Mouse (Mus musculus): ENCODE results near the gene Rrp1. TPM values are rescaled to one million over a fixed set of nuclear protein-coding genes. Genes with fewer than 3 reads are reported as not detected.

The Rrp1 gene
- polyA plus RNA-seq, 1 experiment from 2014 or later: 171 TPM

DNA sequence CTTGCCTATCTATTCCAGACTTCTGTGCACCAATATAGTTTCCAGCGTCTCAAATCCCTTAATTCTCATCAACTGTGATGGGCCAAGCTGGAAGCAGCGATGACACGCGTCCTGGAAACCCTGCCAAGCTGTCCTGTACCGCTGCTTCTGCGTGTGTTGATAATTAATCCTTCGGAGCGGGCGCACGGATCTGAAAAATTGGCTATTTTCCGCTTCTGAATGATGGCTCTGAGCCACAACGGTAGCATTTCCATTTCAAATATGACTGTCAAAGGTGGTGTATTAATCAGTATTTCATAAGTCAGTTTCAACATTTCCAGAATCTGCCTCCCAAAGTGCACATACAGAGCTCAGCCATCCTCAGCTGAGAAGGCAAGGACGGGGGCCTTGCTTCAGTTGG lies 43.9 kb upstream of the Rrp1 start:
- no peak for ATAC-seq
- Histone ChIP-seq H3K4me1 (ENCODE audit: insufficient read depth, low read depth, low read length) (peaks cover 4% of the 10 kb centered on the region; the same call in 1 of the 2 replicates), H3K4me3 (ENCODE audit: low read depth, low read length) (no peak overlapping the region), H3K27me3 (replicated peaks; ENCODE audit: insufficient read depth, low read length) (no peaks in the 10 kb centered on the region), H3K4me2 (replicated peaks; ENCODE audit: low read depth, low read length) (no peak overlapping the region), H3K9ac (replicated peaks; ENCODE audit: low read depth) (no peak overlapping the region), H3K9me3 (ENCODE audit: low read length) (no peaks in the 10 kb centered on the region), H3K36me3 (ENCODE audit: insufficient read depth, low read length) (no peaks in the 10 kb centered on the region), H3K27ac (ENCODE audit: low read length) (no peak overlapping the region)
- TF ChIP-seq EP300 (IDR thresholded peaks at IDR 0.05) (no peak), CTCF (IDR thresholded peaks at IDR 0.05) (no peak)
- 61% methylated on average over 13 of the region's 13 CpGs for WGBS
- no peak for DNase-seq (ENCODE audit: low spot score)

DNA sequence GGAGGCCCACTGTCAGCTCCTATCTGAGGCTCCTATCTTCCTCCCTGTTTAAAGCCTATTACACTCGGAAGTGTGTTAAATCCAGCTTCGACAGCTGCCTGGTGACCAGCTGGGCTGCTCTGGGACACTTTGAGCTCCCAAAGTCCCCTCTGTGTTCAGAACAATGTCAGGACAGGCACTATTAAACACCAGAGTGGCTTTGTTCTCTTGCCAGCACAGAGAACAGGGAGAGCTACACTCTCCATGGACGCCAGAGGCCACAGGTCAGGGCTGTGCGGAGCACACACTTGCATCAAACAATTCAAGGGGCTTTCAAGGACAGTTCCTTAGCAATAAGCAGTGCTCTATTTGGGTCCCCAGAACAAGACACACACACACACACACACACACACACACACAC lies 39.8 kb upstream of the Rrp1 start:
- Histone ChIP-seq H3K4me1 (ENCODE audit: insufficient read depth, low read depth, low read length) (no peaks in the 10 kb centered on the region), H3K9me3 (ENCODE audit: low read length) (no peaks in the 10 kb centered on the region), H3K4me3 (ENCODE audit: low read depth, low read length) (no peak overlapping the region), H3K27me3 (replicated peaks; ENCODE audit: insufficient read depth, low read length) (no peaks in the 10 kb centered on the region), H3K27ac (ENCODE audit: low read length) (no peak overlapping the region), H3K4me2 (replicated peaks; ENCODE audit: low read depth, low read length) (no peak overlapping the region), H3K9ac (replicated peaks; ENCODE audit: low read depth) (no peak overlapping the region), H3K36me3 (ENCODE audit: insufficient read depth, low read length) (no peaks in the 10 kb centered on the region)
- DNase-seq (ENCODE audit: low spot score) (no peak), ATAC-seq (no peak)
- WGBS: 44% methylated on average over 4 of the region's 4 CpGs
- no peak for TF ChIP-seq CTCF (IDR thresholded peaks at IDR 0.05)
- TF ChIP-seq EP300 (IDR thresholded peaks at IDR 0.05): no peak

DNA sequence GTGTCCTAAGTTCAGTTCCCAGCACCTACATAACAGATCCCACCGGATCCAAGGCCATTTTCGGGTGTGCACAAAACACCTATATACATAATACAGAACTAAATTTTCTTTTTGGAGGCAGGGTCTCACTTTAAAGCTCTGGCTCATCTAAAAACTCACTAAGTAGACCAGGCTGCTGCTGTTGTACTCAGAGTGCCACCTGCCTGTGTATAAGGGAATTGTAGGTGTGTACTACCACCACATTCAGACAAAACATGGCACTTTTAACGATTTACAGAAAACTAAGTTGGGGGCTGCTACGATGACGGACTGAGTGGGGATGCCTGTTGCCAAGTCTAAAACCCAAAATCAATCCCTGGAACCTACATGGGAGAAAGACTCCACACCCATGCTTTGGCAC lies 37.9 kb upstream of the Rrp1 start:
- ATAC-seq: no peak
- DNase-seq (ENCODE audit: low spot score): no peak
- 91% methylated on average over 5 of the region's 5 CpGs for WGBS

DNA sequence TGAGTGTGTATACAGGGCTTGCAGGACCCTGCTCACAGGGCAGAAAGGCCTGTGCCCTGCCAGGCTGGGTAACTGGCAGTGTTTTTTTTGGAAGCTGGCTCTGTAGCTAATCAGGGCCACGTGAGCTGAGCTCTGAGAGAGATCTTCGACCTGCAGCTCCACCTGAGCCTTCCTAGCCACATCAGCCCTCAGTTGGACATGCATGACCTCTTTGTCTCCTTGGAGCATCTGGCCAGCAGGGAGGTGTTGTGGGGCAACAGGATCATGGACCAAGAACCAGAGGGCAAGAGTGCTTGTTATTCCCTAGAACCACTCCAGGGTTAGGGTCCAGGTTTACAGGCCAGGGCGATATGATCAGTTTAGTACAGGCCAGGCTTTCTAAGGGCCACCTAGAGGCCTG lies 34.6 kb upstream of the Rrp1 start:
- no peak for TF ChIP-seq EP300 (IDR thresholded peaks at IDR 0.05)
- no peak for TF ChIP-seq CTCF (IDR thresholded peaks at IDR 0.05)
- H3K4me3 ChIP-seq (ENCODE audit: low read depth, low read length): no peak overlapping the region

More for the DNA sequence above, 37.9 kb upstream of the Rrp1 start:
- Histone ChIP-seq H3K36me3 (ENCODE audit: insufficient read depth, low read length) (no peaks in the 10 kb centered on the region), H3K4me2 (replicated peaks; ENCODE audit: low read depth, low read length) (no peak overlapping the region), H3K4me3 (ENCODE audit: low read depth, low read length) (no peak overlapping the region), H3K27ac (ENCODE audit: low read length) (no peak overlapping the region), H3K27me3 (replicated peaks; ENCODE audit: insufficient read depth, low read length) (no peaks in the 10 kb centered on the region), H3K9me3 (ENCODE audit: low read length) (no peaks in the 10 kb centered on the region), H3K9ac (replicated peaks; ENCODE audit: low read depth) (no peak overlapping the region), H3K4me1 (ENCODE audit: insufficient read depth, low read depth, low read length) (no peaks in the 10 kb centered on the region)
- TF ChIP-seq EP300 (IDR thresholded peaks at IDR 0.05): no peak
- peak; percentile 20; the same call in 1 of the 2 replicates for TF ChIP-seq CTCF (IDR thresholded peaks at IDR 0.05)

DNA sequence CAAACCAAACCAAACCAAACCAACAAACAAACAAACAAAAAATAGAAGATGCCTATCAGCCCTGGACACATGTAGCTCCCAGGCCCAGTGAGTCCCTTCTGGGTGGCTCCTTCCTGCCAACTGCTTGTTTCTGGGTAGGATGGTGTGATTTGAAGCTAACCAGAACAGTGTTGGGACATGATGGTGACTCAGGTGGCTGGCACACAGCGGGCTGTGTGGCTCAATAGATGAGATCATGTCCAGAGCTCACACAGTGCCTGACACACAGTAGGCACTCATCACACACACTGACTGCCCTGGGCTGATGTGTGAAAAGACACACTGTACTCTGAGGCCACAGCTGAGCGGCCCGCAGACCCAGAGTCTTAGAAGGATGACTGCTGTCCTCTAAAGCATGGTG lies 33.4 kb upstream of the Rrp1 start:
- no peaks in the 10 kb centered on the region for H3K9me3 ChIP-seq (ENCODE audit: low read length)
- H3K36me3 ChIP-seq (ENCODE audit: insufficient read depth, low read length): no peaks in the 10 kb centered on the region
- ATAC-seq: no peak
- no peak overlapping the region for H3K4me2 ChIP-seq (replicated peaks; ENCODE audit: low read depth, low read length)
- H3K4me3 ChIP-seq (ENCODE audit: low read depth, low read length): no peak overlapping the region
- no peaks in the 10 kb centered on the region for H3K4me1 ChIP-seq (ENCODE audit: insufficient read depth, low read depth, low read length)
- H3K27me3 ChIP-seq (replicated peaks; ENCODE audit: insufficient read depth, low read length): no peaks in the 10 kb centered on the region
- no peak for DNase-seq (ENCODE audit: low spot score)
- no peak overlapping the region for H3K9ac ChIP-seq (replicated peaks; ENCODE audit: low read depth)
- 84% methylated on average over 3 of the region's 3 CpGs for WGBS
- TF ChIP-seq EP300 (IDR thresholded peaks at IDR 0.05) (no peak), CTCF (IDR thresholded peaks at IDR 0.05) (no peak)
- no peak overlapping the region for H3K27ac ChIP-seq (ENCODE audit: low read length)

More for the DNA sequence above, 34.6 kb upstream of the Rrp1 start:
- H3K36me3 ChIP-seq (ENCODE audit: insufficient read depth, low read length): no peaks in the 10 kb centered on the region
- no peaks in the 10 kb centered on the region for H3K4me1 ChIP-seq (ENCODE audit: insufficient read depth, low read depth, low read length)
- H3K9ac ChIP-seq (replicated peaks; ENCODE audit: low read depth): no peak overlapping the region
- H3K4me2 ChIP-seq (replicated peaks; ENCODE audit: low read depth, low read length): no peak overlapping the region
- ATAC-seq: no peak
- no peak for DNase-seq (ENCODE audit: low spot score)
- no peak overlapping the region for H3K27ac ChIP-seq (ENCODE audit: low read length)
- H3K27me3 ChIP-seq (replicated peaks; ENCODE audit: insufficient read depth, low read length): no peaks in the 10 kb centered on the region
- no peaks in the 10 kb centered on the region for H3K9me3 ChIP-seq (ENCODE audit: low read length)
- 83% methylated on average over 3 of the region's 3 CpGs for WGBS

DNA sequence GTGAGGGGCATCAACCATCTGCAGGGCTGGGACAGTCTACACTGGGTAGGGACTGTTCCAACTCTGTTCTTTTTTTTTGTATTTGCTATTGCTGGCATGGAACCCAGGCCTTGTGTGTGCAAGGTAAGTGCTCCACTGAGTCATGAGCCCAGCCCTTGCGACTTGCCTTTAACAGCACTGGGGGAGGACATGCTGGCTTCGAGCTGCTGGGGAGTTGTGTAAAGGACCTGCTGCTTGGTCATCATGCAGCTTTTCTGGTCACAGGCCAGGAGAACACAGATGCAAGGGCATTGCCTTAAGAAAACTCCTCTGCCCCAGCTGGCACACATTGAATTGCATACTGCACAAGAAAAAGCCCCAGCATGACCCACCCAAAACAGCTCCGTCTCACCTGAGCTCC lies 29.4 kb upstream of the Rrp1 start:
- 95% methylated on average over 3 of the region's 3 CpGs for WGBS
- Histone ChIP-seq H3K4me1 (ENCODE audit: insufficient read depth, low read depth, low read length) (no peaks in the 10 kb centered on the region), H3K9me3 (ENCODE audit: low read length) (no peaks in the 10 kb centered on the region), H3K4me3 (ENCODE audit: low read depth, low read length) (no peak overlapping the region), H3K36me3 (ENCODE audit: insufficient read depth, low read length) (no peaks in the 10 kb centered on the region), H3K27me3 (replicated peaks; ENCODE audit: insufficient read depth, low read length) (no peaks in the 10 kb centered on the region), H3K9ac (replicated peaks; ENCODE audit: low read depth) (no peak overlapping the region), H3K4me2 (replicated peaks; ENCODE audit: low read depth, low read length) (no peak overlapping the region), H3K27ac (ENCODE audit: low read length) (no peak overlapping the region)
- TF ChIP-seq EP300 (IDR thresholded peaks at IDR 0.05) (no peak), CTCF (IDR thresholded peaks at IDR 0.05) (no peak)
- ATAC-seq (no peak), DNase-seq (ENCODE audit: low spot score) (no peak)

DNA sequence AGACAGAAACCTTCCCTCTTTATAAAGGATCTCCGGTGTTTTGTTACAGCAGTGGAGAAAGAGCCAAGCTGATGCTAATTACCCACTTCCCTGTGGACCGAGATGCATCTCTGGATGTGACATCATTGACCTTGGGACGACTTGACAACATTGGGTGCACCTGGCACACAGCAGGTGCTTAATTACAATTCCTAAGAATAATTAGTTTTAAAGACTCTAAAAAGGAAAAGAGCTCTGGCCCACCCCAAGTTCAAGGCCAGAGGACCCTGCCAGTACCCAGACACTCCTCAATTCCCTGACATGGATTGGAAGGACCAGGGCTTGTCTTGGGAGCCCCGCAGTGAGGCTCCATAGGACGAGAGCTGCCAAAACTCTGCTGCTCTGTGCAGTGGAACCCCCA lies 28.8 kb upstream of the Rrp1 start:
- no peak for DNase-seq (ENCODE audit: low spot score)
- no peak overlapping the region for H3K4me2 ChIP-seq (replicated peaks; ENCODE audit: low read depth, low read length)
- no peak overlapping the region for H3K9ac ChIP-seq (replicated peaks; ENCODE audit: low read depth)
- TF ChIP-seq CTCF (IDR thresholded peaks at IDR 0.05): no peak
- no peak for TF ChIP-seq EP300 (IDR thresholded peaks at IDR 0.05)
- no peaks in the 10 kb centered on the region for H3K27me3 ChIP-seq (replicated peaks; ENCODE audit: insufficient read depth, low read length)
- 81% methylated on average over 5 of the region's 5 CpGs for WGBS
- no peak overlapping the region for H3K4me3 ChIP-seq (ENCODE audit: low read depth, low read length)
- H3K27ac ChIP-seq (ENCODE audit: low read length): no peak overlapping the region
- H3K4me1 ChIP-seq (ENCODE audit: insufficient read depth, low read depth, low read length): no peaks in the 10 kb centered on the region
- no peak for ATAC-seq
- H3K36me3 ChIP-seq (ENCODE audit: insufficient read depth, low read length): no peaks in the 10 kb centered on the region
- H3K9me3 ChIP-seq (ENCODE audit: low read length): no peaks in the 10 kb centered on the region
